Mouse (Mus musculus) forebrain, embryonic 11.5 days (tissue): ENCODE measurements at regions not wholly inside any gene's neighbourhood (a gene's known extent, or its start where the extent isn't known, plus 50 kb on each side); places are given as distances from the start of the nearest gene placed in this dataset.
A peak's percentile ranks its signal among the peaks of the same experiment; 100 is the strongest.

ENCODE experiments used
- ATAC-seq: fragments of 200-750 bp; cut with Nextera tagmentation; replicated peaks from 2 replicates; pipeline ENCODE4 v1.8.0; 2017; ENCODE audit warnings: moderate TSS enrichment; ENCODE audit not compliant: low FRiP score
- DNase-seq: peaks from one replicate; pipeline ENCODE4 v3.0.0-alpha.2; 2017; ENCODE audit warnings: low spot score
- H3K27ac ChIP-seq: fragments of 300-500 bp; sonication (generic); 2 replicates; pipeline ENCODE4 v1.5.1; 2014; ENCODE audit warnings: low read depth, low read length
- H3K27me3 ChIP-seq: fragments of 300-500 bp; sonication (generic); 2 replicates; pipeline ENCODE4 v1.6.1; 2014; ENCODE audit warnings: mild to moderate bottlenecking, low read length, mixed read lengths; ENCODE audit not compliant: control insufficient read depth, insufficient read depth
- H3K36me3 ChIP-seq: fragments of 300-500 bp; sonication (generic); 2 replicates; pipeline ENCODE4 v1.6.1; 2014; ENCODE audit warnings: mild to moderate bottlenecking, low read length, moderate library complexity, mixed read lengths; ENCODE audit not compliant: control insufficient read depth, insufficient read depth
- H3K4me1 ChIP-seq: fragments of 300-500 bp; sonication (generic); replicated peaks from 2 replicates; pipeline ENCODE4 v1.6.1; 2014; ENCODE audit warnings: low read length, mixed read lengths; ENCODE audit not compliant: control insufficient read depth, insufficient read depth
- H3K4me2 ChIP-seq: fragments of 300-500 bp; sonication (generic); 2 replicates; pipeline ENCODE4 v1.6.1; 2014; ENCODE audit warnings: low read depth, mild to moderate bottlenecking, low read length, moderate library complexity, mixed read lengths; ENCODE audit not compliant: severe bottlenecking
- H3K4me3 ChIP-seq: fragments of 300-500 bp; sonication (generic); 2 replicates; pipeline ENCODE4 v1.5.1; 2014; ENCODE audit warnings: low read depth, low read length
- H3K9ac ChIP-seq: fragments of 300-500 bp; sonication (generic); 2 replicates; pipeline ENCODE4 v1.6.1; 2014; ENCODE audit warnings: low read length
- H3K9me3 ChIP-seq: fragments of 300-500 bp; sonication (generic); 2 replicates; pipeline ENCODE4 v1.6.1; 2016; ENCODE audit warnings: low read length, mixed read lengths; ENCODE audit not compliant: control insufficient read depth
- WGBS: fragments of 180-500 bp; shearing (Covaris S2); extraction: QIAGEN DNeasy Blood & Tissue Kit; methylation state at CpG from one replicate; pipeline ENCODE4 v1.1.7; 2014; 5-methylcytosine and 5-hydroxymethylcytosine counted together

DNA sequence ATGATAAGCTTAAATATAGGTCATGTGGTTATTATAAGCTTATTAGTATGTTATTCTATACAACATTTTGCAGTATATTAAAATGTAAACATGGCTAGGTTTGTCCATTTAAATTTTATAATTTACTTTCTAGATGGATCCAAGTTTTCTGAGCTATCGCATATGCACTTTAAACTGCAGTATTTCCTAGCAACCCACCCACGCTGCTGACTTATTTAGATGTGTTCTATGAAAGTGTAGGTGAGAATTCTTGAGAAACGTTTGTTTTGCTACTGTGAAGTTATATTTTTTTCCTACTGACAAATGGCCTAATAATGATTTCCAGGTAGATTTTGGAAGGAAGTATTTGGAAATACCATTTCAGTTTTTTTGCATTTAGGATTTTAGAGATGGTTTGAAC, 308.0 kb downstream of the Gbe1 start:
- ATAC-seq (no peak), DNase-seq (no peak)
- H3K9me3 ChIP-seq = no peaks in the 10 kb centered on the region
- H3K27me3 ChIP-seq = no peaks in the 10 kb centered on the region
- H3K4me3 ChIP-seq = no peak overlapping the region
- 91% methylated on average over 3 of the region's 3 CpGs for WGBS
- no peaks in the 10 kb centered on the region for H3K36me3 ChIP-seq
- H3K27ac ChIP-seq = no peak overlapping the region
- H3K4me2 ChIP-seq = no peak overlapping the region
- H3K4me1 ChIP-seq = no peaks in the 10 kb centered on the region
- no peak overlapping the region for H3K9ac ChIP-seq

DNA sequence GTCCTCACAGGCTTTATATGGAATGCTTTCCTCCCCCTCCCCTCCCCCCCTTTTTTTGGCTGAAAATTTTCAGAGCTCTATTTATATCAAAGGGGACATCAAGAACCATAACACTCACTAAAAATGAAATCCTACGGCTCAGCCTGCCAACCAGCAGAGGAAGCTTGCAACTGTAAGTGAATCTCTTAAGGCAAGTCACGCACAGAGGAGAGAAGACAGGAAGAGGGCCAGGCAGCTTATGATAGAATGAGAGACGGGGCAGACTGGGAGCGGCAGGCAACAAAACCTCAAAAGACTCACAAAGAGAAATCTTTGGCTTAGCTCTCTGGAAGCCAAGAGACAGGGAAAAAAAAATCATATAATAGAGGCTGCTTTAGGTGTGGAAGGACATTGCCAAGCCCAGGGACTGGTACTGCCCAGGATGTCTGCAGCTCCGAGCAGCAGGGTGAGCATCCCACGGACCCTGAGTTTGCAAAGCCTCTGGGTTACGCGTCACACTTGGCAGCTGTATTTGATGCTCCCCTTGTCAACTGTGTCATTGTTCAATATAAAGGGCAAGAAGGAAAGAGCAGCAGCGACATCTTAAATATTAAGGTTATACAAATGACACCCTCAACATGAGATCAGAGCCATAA, 330.0 kb downstream of the Gbe1 start:
- Histone ChIP-seq H3K4me3 (no peak overlapping the region), H3K4me2 (no peak overlapping the region), H3K4me1 (no peaks in the 10 kb centered on the region), H3K27me3 (no peaks in the 10 kb centered on the region), H3K36me3 (no peaks in the 10 kb centered on the region), H3K27ac (no peak overlapping the region), H3K9ac (no peak overlapping the region), H3K9me3 (no peaks in the 10 kb centered on the region)
- DNase-seq (no peak), ATAC-seq (no peak)
- WGBS = 85% methylated on average over 9 of the region's 9 CpGs

DNA sequence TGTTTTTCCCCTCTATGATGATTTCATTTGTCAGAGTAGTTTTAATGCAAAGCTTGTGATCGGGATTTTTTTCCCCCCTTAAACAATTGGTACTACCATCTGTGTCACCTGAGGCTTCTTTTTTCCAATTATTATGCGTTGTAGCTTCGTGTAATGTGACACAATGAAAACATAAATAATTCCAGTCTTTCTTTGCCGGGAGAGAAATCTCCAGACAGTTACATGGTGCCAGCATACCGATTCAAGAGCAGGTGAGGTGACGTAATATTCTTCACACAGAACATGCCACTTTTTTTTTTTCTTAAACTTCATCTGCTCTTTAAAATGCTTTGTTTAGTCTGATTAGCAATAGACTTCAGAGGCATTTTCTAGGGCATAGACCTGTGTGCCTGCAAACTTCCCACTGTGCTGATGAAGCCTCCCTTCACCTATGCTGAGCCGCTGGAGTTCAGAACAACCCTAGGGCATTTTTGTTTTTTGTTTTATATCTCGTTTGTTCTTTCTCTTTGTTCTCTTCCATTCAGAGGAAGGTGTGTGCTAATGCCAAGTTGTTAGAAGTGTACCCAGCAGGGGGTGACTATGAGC, 331.0 kb downstream of the Gbe1 start:
- Histone ChIP-seq H3K4me3 (no peak overlapping the region), H3K27me3 (no peaks in the 10 kb centered on the region), H3K9me3 (no peaks in the 10 kb centered on the region), H3K9ac (no peak overlapping the region), H3K36me3 (no peaks in the 10 kb centered on the region), H3K4me1 (no peaks in the 10 kb centered on the region), H3K27ac (no peak overlapping the region), H3K4me2 (no peak overlapping the region)
- ATAC-seq = no peak
- 61% methylated on average over 8 of the region's 8 CpGs for WGBS
- no peak for DNase-seq

DNA sequence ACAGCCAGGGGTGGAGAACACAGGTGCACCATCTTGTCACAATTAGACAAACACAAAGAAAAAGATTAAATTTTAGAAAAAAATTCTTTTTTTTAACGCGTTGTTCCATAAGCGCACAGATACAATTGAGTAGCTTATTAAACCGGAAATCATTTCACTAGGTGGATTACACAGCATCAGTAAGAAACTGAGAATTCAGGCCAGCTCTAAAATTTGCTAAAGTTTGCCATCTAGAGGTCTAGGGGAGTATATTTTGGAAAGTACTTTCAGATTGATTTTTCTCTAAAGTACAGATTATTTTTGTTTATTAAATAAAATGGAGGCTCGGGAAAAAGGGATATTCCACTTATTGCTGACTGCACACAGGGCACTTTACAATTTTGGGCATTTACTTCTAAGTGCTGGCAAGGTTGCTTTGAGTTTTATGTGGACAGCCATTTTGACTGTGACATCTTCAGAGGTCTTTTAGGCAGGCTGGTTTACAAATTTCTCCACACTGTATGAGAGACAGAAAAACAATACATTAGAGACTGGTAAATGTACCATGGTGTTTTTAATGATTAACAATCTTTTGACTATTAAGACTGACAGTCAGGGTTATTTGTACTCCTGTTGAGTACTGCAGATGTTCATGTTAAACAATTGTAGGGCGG, 340.8 kb downstream of the Gbe1 start:
- no peaks in the 10 kb centered on the region for H3K4me1 ChIP-seq
- no peaks in the 10 kb centered on the region for H3K36me3 ChIP-seq
- ATAC-seq = peak; percentile 65; the same call in 1 of the 2 replicates
- H3K9ac ChIP-seq = no peak overlapping the region
- no peak overlapping the region for H3K4me2 ChIP-seq
- no peaks in the 10 kb centered on the region for H3K27me3 ChIP-seq
- DNase-seq = no peak
- no peak overlapping the region for H3K4me3 ChIP-seq
- no peak overlapping the region for H3K27ac ChIP-seq
- no peaks in the 10 kb centered on the region for H3K9me3 ChIP-seq
- WGBS = 60% methylated on average over 6 of the region's 6 CpGs

DNA sequence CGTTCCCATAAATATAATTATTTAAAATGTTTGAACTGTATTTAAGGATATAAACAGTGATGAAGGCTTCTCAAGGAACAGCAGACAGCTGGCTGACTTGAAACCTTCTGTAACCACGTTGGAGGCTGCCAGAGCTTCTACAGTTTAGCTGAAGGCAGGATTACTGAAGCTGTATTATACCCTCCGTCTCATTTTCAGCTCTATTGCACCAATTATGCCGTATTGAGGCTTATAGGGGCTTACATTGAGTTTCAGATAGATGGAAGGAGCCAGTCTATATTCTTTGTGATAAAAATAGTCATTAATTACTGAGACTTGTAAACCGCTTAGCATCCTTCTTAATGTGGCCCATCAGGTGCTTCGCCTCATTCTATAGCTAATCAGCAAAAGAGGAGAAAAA, 376.1 kb downstream of the Gbe1 start:
- H3K27me3 ChIP-seq = no peaks in the 10 kb centered on the region
- DNase-seq (peak; percentile 49), ATAC-seq (peak; percentile 89)
- H3K27ac ChIP-seq = no peak overlapping the region
- no peak overlapping the region for H3K9ac ChIP-seq
- WGBS = 38% methylated on average over 6 of the region's 6 CpGs
- no peaks in the 10 kb centered on the region for H3K9me3 ChIP-seq
- no peak overlapping the region for H3K4me2 ChIP-seq
- no peaks in the 10 kb centered on the region for H3K4me1 ChIP-seq
- no peak overlapping the region for H3K4me3 ChIP-seq
- H3K36me3 ChIP-seq = no peaks in the 10 kb centered on the region

DNA sequence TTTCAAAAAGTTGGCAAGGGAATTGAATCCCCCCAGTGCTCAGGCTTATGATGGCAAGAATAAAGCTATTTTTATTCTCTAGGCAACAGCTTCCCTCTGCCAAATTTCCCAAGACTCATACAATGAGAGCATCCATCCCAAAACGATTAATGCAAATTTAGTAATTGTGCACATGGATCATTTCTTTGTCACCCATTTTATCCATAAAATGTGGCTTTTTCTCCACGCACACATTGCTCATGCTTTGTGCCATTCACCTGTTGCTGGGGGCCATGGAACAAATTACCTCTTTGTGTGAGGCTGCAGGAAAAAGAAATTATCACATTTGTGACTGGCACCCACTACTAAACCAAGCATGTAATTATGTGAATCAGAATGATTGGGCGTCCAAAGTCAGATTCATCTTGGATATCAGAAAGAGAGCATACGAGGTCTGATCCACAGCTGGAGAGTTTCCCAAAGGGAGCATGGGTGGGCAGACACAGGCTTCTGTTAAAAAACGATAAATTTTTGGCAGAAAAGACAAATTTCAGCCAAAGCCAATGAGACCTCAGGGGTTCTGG, 411.1 kb downstream of the Gbe1 start:
- peak overlapping the region; percentile 59; the same call in 1 of the 2 replicates for H3K27ac ChIP-seq
- 19% methylated on average over 5 of the region's 5 CpGs for WGBS
- peak; percentile 72 for ATAC-seq

DNA sequence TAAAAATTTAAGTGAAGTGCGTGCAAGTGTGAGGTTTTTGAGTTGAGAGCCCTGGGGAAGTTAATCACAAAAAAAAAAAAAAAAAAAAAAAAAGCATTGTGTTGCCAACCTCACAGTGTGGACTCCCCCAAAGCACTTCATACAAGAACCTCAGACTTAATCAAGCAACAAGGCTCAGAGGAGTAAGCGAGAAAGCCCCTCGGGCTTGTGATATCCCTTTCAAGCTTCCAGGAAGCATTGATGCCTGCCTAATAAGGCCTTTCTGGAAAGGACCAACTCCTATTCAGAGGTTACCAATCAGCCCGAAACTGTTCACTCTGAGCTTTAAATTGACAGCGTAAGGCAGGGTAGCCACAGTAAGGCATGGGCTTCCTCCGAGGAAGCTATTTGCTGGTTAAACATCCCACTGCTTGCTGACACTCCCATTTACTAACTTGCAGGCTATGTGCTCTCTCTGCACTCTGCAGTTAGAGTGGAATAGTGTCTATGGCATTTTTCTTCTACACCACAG, 411.6 kb downstream of the Gbe1 start:
- Histone ChIP-seq H3K9me3 (no peaks in the 10 kb centered on the region), H3K4me3 (no peak overlapping the region), H3K4me2 (no peak overlapping the region; the same call in 1 of the 2 replicates), H3K27ac (0 out of 2 replicates have a peak overlapping the region, but pooled peaks have one; percentile 26), H3K4me1 (no peaks in the 10 kb centered on the region), H3K9ac (no peak overlapping the region), H3K36me3 (no peaks in the 10 kb centered on the region), H3K27me3 (no peaks in the 10 kb centered on the region)
- 10% methylated on average over 6 of the region's 6 CpGs for WGBS
- ATAC-seq (peak; percentile 91), DNase-seq (peak; percentile 63)

More for the DNA sequence above, 411.1 kb downstream of the Gbe1 start:
- Histone ChIP-seq H3K4me2 (peak overlapping the region; percentile 15; the same call in 1 of the 2 replicates), H3K9me3 (no peaks in the 10 kb centered on the region), H3K4me1 (no peaks in the 10 kb centered on the region), H3K9ac (no peak overlapping the region), H3K27me3 (no peaks in the 10 kb centered on the region), H3K36me3 (no peaks in the 10 kb centered on the region), H3K4me3 (no peak overlapping the region)
- no peak for DNase-seq

DNA sequence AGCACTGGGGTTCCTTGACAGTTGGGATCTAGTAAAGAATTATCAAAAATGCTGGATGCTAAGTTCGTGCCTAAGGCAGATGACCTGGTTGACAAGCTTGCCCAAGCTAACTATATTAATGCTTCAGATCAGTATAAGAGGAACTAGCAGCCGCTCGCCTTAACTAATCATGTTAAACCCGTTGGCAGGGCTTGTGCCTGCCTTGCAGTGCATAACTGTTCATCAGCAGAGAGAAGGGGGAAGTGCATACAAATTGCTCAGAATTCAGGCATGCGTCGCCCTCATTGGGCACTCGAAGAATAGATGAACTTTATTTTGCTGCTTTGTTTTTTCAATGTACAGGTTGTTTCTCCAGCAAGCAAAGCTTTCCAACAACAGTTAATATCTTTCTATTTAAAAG, 419.3 kb downstream of the Gbe1 start:
- H3K27ac ChIP-seq = no peak overlapping the region
- no peaks in the 10 kb centered on the region for H3K4me1 ChIP-seq
- no peak for DNase-seq
- no peaks in the 10 kb centered on the region for H3K9me3 ChIP-seq
- H3K4me2 ChIP-seq = no peak overlapping the region
- no peak overlapping the region for H3K4me3 ChIP-seq
- ATAC-seq = no peak
- no peak overlapping the region for H3K9ac ChIP-seq
- no peaks in the 10 kb centered on the region for H3K27me3 ChIP-seq
- H3K36me3 ChIP-seq = no peaks in the 10 kb centered on the region
- WGBS = 84% methylated on average over 7 of the region's 7 CpGs
